Mouse (Mus musculus) liver, adult 10 weeks (tissue): ENCODE data around the gene Ccz1. TPM values are rescaled to one million over a fixed set of nuclear protein-coding genes. Genes with fewer than 3 reads are reported as not detected.

ENCODE experiments used
- polyA plus RNA-seq: library from polyadenylated mRNA; stranded (reverse); fragments of 350-450 nt; fragmentation: Illumina TruSeq; extraction: RNeasy Lipid Tissue Mini Kit (QIAGEN cat#74804); gene quantifications from one replicate; pipeline ENCODE4 v1.2.3, GENCODE M21; 2014; ENCODE audit warnings: low read depth, low replicate concordance

Gene Ccz1
- 67.6 TPM for polyA plus RNA-seq

DNA sequence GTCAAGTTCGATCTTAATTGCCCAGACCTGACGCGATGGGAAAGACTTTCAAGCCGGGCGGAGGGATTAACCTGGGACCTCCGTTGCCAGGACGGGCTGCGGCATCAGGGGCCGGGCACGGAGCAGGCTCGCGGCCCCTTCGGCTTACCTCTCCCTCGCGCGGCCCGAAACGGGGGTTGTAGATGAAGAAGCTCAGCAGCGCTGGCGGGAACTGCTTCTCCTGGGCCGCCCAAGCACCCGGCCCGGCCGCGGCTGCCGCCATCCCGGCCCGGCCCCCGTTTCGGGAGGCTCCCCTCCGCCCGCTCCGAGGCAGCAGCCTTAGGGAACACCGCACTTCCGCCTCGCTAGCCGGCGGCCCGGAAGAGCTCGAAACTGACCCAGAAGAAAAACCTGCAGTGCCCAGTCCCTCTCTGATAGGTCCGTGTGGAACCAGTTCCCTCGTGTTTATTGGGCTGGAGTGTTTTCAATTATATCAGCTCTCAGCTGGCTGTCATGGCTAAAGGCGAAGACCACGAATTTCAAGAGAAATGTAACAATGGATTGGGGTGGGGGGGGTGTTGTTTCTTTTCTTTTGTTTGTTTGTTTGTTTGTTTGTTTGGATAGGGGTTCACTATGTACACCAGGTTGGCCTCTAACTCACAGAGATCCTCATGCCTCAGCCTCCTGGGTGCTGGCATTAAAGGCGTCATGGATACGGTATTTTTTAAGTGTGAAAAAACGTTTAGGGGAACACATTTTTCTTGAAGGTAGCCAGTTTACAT lies at the start of gene Ccz1:
TSS of gene Ccz1 (minus strand) at position 327 of the 761 bp plus-strand sequence.

DNA sequence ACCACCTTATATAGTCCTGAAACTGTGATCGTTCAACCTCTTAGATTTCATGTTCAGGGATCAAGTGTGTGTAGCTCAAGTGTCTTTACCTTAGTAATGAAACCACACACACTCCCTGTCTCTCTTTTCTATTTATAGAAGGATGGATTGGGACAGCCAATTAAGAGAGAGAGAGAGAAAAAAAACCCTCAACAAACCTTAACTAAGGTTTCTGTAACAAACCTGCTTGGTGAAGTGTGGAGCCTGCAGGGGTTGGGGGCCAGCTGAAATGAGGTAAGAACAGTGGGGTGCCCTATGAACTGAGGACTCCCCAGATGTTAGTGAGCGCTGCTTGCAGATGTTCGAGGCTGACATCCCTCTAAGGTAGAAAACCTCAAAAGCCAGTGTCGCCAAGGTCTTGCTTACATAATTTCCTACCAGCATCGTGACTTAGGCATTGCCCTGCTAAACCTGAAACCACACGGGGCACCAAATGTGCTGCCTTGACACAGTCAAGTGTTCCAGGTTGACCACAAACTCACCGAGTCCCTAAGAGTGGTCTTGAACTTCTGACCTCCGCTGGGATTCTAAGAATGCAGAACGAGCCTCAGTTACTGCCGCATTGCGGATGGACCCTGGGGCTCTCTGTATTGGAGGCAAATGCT lies 12.1 kb upstream of the Ccz1 start, which contains the start of gene Ocm:
TSS of gene Ocm (minus strand) at position 51 of the 644 bp plus-strand sequence.

Other genes starting within 250 kb of the Ccz1 start
- 23.1 TPM for gene Eif2ak1, start 197.1 kb downstream of the Ccz1 start, polyA plus RNA-seq
- not detected for gene Ankrd61, start 117.2 kb downstream of the Ccz1 start, polyA plus RNA-seq
- gene Aimp2, start 105.0 kb downstream of the Ccz1 start, polyA plus RNA-seq = 4.3 TPM
- gene Pms2, start 104.9 kb downstream of the Ccz1 start, polyA plus RNA-seq = 3.7 TPM
- not detected for gene Gm42421, start 86.7 kb downstream of the Ccz1 start, polyA plus RNA-seq
- gene Rsph10b, start 81.8 kb downstream of the Ccz1 start, polyA plus RNA-seq = not detected
- gene Ocm, start 11.8 kb upstream of the Ccz1 start, polyA plus RNA-seq = not detected
- gene Lmtk2, start 85.6 kb upstream of the Ccz1 start, polyA plus RNA-seq = 2.9 TPM
- gene Bhlha15, start 175.4 kb upstream of the Ccz1 start, polyA plus RNA-seq = not detected
- gene Tecpr1, start 208.7 kb upstream of the Ccz1 start, polyA plus RNA-seq = 0.56 TPM
- gene Bri3, start 229.6 kb upstream of the Ccz1 start, polyA plus RNA-seq = 59.6 TPM